Comparison of ENCODE assay signal across 16 mouse cellular contexts in the genomic region with DNA sequence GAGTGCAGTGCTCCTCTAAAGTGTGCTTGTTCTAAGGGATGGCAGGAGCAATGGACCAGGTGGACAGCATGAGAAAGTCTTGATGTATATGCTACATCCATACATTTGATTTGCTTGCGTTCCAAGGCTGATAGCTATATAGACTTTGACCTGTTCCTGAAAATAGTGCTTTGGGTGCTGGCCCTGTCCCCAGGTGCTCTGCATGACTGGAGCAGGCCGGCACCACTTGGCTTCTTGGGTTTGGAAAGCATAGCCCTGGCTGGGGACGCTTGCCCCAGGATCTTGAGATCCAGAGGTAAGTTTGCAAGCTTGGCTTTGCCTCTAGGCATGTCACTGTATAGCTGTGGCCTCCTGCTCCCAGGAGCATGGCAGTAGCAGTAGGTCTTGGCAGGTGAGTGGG. TPM values are rescaled to one million over a fixed set of nuclear protein-coding genes. Genes with fewer than 3 reads are reported as not detected.
"Had no signal": no experiment of that assay in that cellular context is flagged by ENCODE, and none has a peak within 500 bp of the region (broad histone marks: within the 10 kb centered on the region; RNA-seq: fewer than 3 reads in every experiment).

No protein-coding gene starts in this region.

- H3K27me3 ChIP-seq: kidney, embryonic 15.5 days; lung, embryonic 15.5 days; neural tube, embryonic 15.5 days had no signal

- H3K9me3 ChIP-seq: kidney, embryonic 15.5 days; limb, embryonic 10.5 days; lung, embryonic 15.5 days; midbrain, embryonic 10.5 days; neural tube, embryonic 15.5 days had no signal

- H3K4me3 ChIP-seq: kidney, embryonic 15.5 days; limb, embryonic 10.5 days; lung, embryonic 15.5 days; midbrain, embryonic 10.5 days; myocyte; neural tube, embryonic 15.5 days had no signal

- ATAC-seq: hindbrain, postnatal 0 days had no signal

- DNase-seq: layer of hippocampus, adult 9-11 months; lung, postnatal 14 days; midbrain, embryonic 14.5 days; spleen, adult 18-20 months; thymus, adult 2 months; thymus, postnatal 25 days had no signal

- H3K4me2 ChIP-seq: kidney, embryonic 15.5 days; lung, embryonic 15.5 days; neural tube, embryonic 15.5 days had no signal

- H3K27ac ChIP-seq: hindbrain, postnatal 0 days; kidney, embryonic 15.5 days; limb, embryonic 10.5 days; lung, embryonic 15.5 days; midbrain, embryonic 10.5 days; neural tube, embryonic 15.5 days had no signal

- H3K9ac ChIP-seq: kidney, embryonic 15.5 days; lung, embryonic 15.5 days; neural tube, embryonic 15.5 days had no signal

RNA-seq across cellular contexts. Expression of a gene that starts 19.4 kb away (rescaled TPM):
- total RNA-seq: hindbrain, postnatal 0 days had no signal
- polyA plus RNA-seq: liver, embryonic 16.5 days; stomach, embryonic 14.5 days; testis, adult 2 months; thymus, adult 2 months had no signal
